Mouse (Mus musculus) A20 (cell line): ENCODE measurements at regions not wholly inside any gene's neighbourhood (a gene's known extent, or its start where the extent isn't known, plus 50 kb on each side); places are given as distances from the start of the nearest gene placed in this dataset.

Experiments
- DNase-seq: peaks from one replicate; pipeline ENCODE4 v3.0.0-alpha.2; 2011; ENCODE audit warnings: low read depth, low spot score

DNA sequence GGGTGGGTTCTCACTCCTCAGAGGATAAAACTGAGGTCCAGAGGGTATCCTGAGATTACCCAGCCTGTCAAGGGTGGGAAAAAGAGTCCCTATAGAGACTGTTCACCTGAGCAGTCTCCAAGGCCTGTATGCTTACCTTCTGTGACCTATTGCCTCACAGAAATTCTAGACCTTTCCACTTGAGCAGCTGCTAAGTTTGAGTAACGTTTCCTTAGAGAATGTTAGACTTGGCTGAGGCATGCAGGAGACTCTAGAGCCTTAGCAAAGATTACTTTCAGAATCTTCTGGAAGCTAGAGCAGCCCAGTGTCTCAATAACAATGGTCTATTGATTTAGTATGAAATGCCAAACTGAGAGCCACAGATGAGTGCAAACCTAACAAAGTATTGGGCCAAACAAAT is 123.1 kb upstream of the Btg1 start:
- no peak for DNase-seq

DNA sequence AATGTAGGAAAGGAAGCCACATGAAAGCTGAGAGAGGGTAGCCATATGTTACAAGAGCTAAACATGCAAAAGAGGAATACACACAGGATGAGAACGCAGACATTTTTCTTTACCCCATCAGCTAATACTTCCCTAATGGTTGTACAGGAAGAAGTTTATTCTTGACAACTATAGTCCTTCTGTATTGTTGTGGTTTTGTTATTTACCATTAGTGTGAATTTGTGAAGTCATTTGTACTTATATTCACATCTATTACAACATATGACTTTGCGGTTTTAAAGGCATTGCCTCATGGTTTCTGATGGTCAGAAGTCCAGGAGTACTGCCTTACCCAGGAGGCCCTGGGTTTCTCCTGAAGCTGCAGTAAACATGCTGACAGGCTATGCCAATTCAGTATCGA is 120.1 kb upstream of the Btg1 start:
- DNase-seq: no peak

DNA sequence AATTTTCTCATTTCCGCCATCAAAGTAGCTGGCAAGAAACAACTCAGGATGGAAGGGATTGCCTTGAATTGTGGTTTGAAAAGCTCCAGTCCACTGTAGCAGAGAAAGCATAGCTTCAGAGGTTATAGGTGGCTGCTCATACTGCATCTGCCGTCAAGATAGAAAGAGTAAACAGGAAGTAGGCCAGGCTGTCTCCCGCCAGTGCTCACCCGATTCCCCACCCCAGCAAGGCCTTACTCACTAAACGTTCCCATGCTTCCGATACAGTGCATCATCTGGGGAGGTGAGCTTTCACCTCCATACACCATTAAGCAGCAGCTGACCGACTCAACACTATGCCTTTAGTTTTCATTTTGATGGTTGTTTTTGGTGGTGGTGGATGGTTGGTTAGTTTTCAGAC is 119.3 kb upstream of the Btg1 start:
- DNase-seq: peak; percentile 7

DNA sequence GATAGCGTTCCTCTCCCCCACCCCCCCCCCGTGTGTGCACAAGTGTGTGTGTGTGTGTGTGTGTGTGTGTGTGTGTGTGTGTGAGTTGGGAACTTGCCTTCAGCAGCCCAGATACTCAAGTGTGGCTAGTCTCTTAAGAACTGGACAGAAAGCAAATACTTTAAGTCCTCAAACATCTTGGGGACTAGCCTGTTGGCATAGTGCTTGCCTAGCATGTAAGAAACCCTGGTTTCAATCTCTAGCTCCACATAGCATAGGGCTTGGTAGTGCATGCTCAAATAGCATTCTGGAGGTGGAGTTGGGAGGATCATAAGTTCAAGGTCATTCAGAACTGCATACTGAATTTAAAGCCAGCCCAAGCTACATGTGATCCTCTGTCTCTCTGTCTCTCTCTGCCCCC is 117.5 kb upstream of the Btg1 start:
- no peak for DNase-seq

DNA sequence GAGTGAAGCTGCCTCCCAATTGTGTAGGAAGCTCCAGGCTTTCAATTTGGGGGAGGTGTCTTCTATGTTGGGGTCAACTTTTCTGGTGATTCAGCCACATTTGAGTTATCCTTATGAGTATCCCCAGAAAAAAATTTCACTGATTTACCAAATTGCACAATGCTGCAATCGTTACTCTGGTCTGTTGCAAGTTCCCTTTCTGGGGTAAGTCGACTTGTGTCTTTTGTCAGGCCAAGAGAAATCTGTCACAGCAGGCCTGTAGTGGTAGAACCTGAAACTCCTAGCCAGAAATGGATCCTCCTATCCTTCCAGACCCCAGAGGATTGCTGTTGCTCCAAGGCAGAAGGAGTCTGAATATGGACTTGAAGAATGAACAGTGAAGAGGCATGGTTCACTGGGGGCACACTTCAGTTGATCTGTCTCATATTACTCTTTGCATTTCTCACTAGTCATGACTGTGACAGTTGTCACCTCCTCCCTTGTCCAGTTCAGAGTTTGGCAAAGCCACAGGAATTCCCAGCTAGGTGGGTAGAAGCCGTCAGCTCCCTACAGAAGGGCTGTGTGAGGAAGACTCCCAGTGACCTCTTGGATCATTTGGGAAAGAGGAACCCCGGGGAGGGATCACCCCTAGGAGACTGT is 114.6 kb upstream of the Btg1 start:
- no peak for DNase-seq

DNA sequence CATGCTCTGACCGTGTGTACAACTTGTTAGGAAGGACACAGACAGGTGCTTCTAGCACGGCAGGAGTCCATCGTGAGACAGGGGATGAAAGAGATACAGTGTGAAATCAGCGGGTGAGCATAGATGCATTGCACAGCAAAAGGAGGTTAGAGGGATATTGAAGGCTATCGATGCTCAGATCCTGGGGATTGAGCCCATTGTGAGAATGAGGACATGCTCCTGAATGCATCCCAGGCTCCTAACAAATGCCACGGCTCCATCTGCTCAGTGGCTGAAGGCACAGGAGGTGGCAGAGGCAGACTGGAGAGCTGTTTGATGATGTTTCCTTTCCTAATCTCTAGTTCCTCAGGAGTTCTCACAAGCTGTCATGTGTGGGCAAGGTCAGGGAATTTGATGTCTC is 114.1 kb upstream of the Btg1 start:
- no peak for DNase-seq

DNA sequence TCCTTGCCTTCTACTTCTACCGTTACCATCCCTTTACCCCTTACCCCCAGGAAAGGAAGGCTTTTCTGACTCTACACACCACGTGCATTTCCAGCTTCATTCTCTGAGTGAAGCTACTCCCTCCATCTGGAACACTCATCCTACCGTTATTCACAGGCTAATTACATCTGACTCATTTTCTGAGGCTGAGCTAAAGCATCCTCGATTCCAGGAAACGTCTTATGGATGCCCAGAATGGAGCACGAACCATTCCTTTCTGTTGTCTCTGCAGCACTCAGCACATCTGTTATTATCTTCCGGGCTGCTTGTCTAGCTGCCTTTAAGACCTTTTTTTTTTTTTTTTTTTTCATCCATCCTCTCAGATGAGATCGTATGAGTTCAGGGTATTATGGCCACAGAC is 112.5 kb upstream of the Btg1 start:
- DNase-seq: no peak

DNA sequence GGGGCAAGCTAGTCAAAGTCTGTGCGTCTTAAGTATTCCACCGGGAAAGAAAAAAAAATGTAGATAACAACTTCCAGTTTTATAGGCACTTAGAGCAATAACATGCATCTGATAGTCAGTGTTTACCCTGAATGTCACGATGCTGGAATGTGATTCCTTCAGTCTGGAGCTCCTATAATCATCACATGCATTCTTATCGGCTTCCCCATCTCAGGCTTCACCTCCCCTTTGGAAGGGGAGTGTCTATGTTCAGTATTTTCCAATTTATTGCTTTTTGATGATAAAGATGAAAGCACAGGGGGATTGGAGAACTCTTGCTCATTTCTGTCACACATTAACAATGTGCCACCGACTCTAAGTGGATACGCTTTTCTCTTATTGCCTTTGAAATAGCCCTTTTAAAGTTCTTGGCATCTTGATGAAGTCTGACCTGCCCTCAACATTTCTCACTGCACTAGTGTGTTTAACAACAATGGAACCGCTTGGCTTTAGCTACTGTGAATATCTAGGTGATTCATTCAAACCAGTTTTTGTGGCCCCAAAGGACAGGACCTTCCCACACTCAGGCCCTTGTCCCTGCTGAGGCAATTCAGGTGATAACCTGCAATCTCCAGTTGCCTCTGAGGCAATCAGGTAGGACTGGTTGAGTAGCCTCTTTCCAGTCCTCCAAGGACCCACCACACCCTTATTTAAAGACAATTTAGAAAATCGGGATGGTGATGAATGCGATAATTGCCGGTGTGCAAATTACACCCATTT is 101.5 kb upstream of the Btg1 start:
- no peak for DNase-seq

DNA sequence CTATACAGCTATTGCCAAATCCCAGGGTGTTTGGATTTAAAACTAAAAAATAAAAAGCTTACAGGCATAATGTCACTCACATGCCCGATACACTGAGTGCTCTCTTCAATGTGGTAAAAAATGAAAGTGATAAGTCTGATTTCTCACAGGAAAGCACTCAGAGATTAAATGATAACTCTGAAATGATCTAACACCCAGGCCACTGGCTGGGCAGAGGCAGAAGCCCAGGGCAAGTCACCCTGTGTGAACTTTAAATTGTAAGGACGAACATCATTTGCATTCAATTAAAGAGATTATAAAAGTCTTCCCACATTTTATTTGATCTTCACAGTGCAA is 100.9 kb upstream of the Btg1 start:
- no peak for DNase-seq

DNA sequence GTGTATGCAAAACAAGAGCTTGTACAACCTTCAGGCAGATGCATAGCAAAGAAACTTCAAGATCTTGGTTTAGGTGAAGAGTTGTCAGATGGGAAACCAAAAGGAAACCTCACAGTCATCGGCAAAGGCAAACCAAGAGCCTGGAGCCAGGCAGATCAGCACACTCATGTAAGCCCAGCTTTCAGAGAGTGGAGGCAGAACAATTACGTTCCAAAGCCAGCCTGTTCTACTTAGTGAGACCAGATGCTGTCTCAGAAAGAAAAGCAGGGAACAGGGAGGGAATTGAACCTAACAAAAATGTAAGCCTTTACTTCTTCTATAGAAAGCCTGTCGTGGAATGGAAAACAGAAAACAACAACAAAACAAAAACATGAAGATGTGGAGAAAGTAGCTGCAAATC is 97.4 kb upstream of the Btg1 start:
- DNase-seq: no peak

DNA sequence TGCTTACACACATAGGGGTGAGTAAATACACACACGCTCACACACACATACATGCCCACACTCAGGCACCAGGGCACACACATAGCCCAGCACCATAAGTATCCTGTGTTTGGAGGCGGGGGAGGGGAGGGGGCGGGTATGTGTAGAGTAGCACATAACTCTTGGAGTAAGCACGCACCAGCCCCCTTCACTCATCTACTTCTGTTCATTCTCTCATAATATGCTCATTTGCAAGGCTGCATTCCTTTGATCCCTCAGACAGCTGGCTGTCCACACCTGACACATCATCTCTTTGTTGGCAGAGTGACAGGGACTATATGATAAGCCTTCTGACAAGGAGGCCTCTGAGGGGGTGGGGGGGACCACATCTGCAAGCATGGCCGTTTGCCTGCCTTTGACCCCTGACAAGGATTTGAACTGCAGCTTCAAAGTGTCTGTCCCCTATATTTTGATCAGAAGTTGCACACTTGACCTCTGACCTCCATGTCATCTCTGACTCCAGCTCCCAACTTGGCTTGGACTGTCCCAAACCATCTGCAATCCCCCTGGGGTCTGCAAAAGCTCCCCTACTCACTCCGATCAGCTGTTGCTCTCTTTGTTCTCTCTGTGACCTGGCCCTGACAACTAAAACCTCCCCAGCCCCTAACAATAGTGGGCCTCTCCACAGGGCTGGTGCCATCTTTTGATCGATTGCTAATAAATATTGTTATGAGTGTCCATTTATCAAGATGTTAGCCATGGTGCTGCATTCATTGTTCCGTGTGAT is 95.6 kb upstream of the Btg1 start:
- no peak for DNase-seq

DNA sequence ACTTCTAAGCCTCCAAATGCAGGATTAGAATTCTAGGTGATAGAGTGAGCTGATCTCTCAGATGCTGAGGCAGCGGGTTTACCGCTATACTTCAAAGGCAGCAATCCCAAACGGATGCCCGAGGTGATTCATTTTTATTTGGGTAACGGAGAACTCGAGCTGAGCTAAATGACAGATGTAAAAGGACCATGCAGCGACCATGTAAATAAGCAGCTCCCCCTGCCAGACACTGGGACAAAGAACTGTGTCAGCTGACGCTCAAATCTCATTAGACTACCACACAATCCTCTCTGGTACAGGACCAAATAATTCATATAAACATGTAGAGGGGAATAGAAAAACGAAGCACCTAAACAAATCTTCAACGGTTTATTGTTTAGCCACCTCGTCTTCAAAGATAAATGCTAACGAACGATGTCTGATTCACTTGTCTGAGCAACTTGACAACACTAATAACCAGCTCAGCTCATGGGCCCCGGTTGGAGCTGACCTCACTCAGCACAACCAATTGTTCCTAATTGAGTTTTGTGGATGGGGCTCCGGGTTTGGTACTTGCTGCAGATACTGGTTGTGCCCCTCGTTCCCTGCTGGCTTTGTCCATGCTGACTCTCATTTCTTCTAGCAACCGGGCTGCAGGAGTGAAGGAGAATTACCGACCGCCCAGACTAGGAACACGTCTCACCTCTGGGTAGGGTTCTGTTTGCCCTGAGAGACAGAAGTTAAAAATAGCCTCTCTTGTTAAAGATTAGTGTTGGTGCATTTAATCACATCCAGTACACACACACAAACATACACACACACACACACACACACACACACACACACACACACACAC is 92.6 kb upstream of the Btg1 start:
- DNase-seq: no peak

DNA sequence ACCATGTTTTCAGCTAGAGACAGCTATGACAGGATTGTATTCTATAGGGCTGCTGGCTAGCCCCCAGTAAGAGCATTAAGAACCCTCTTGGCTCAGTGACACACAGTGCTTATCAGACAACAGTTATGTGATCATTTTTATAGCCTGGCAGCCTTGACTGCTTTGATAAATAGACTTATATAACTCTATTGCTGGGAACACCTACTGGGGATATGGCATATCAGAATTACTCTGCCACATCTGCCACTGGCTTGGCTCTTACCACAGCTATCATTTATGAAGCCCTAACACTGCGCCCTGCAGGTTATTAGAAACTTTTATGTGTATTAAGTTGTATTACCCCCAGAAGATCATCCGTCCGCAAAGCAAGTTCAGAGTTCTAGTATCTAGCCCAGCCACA is 88.9 kb upstream of the Btg1 start:
- DNase-seq: no peak

DNA sequence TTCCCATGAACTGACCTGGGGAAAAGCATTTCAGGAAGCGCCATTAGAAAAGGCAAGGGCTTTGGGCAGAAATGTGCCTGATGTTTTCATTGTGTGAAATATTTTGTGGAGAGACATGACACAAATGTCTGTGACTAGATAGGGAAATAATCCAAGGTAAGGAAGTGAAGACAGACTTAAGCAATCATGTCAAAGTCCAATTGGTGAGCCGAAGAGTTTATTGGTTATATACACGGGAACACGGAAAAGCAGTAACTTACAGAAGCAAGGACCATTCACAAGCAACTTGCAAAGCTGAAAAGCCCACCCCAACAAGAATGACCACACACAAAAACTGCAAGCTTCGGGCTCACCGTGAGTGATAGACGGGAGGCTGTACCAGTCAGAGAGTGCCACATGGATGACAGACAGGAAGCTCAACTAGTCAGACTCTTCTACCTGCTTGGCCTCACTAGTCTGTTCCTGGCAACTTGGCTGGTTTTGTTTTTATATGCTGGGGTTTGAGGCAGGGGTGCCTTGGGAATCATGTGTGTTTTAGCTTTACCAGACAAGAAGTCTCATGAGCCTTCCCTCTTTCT is 82.2 kb upstream of the Btg1 start:
- DNase-seq: no peak

DNA sequence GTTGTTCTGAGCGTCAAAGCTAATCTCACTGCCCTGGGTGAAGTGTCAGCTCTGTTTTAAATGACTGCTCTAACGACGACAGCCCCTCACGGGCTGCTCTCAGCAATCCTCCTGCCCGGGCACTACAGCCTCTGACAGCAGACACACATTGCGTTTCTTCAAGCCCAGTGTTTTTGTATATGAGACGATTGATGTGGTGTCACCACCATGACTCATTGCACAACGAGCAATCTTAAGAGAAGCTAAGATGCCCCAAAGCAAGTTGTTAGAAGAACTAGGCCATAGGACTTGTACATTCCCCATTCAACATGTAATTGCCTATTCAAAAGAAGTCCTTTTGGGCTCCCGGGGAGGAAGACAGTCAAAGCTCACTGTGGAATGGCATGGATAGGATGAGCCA is 81.3 kb upstream of the Btg1 start:
- no peak for DNase-seq

DNA sequence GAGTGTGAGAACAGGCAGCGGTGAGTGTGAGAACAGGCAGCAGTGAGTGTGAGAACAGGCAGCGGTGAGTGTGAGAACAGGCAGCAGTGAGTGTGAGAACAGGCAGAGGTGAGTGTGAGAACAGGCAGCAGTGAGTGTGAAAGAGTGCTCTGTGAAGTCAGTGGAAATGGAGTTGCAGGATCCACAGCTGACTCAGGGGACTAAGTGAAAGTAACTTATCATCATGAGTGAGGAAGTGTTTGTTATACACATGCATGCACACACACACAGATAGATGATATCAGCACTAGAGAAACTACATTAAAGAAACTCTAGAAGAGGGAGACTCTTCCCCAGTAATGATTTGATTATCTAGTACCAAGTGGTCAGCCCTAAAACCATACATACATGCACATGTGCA is 76.0 kb upstream of the Btg1 start:
- DNase-seq: no peak

DNA sequence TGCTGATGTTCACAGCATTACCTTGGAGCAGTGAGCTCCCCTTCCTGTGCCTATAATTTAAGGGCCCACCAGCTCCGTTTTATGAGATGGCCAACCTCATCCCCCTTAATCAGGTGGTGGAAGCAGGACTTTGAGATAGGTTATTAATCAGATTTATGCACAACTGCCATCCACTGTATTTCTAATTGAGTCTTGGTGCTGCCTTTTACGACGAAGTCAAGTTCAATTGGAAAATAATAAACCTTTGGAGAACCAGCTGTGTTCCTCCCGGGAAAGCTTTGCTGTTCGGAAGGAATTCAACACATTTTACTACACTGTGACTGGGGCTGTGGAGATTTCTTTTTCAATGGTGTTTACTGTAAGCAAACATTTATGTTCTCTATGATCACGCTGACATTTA is 71.5 kb upstream of the Btg1 start:
- DNase-seq: no peak

DNA sequence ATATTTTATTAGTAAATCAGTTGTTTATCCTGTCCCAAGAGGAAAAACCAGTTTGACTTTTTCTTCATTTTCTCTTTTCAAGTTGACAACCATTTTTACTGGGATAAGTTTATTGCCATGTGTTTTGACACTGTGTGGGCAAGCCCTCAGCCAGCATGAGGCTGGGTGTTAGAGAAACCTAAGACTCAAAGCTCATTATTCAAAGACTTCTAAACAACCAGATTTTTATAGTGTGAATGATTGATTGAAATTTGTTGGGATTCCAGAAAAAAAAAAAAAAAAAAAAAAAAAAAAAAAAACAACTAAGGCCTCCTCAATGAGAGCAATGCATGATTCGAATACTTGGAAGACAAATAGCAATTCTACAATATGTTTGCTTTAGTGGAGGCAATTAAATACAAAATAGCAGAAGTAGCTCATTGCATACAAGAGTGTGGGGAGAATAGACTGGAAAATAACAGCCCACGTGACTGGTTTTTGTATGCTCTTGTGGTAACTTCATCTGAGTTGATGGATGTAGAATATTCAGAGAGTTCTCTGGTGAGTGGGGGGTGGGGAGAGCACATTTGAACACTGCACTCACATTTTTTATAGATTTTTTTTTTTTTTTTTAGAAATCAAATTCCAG is 70.9 kb upstream of the Btg1 start:
- DNase-seq: no peak

DNA sequence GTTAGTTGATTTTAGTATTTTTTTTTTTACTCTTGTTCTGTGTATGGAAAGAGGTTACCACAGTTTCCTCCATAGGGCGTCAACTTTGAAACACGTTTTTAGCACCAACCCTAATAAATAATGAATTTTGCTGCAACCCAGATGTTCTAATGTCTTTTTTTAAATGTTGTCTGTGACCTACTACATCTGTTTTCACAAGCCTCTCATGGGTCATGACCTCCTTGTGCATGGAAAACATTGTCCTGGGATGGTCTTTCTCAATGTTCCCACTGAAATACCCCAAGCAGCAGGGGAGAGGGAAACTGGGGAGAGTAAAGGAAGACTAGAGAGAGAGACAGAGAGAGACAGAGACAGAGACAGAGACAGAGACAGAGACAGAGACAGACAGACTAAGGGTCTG is 67.2 kb upstream of the Btg1 start:
- no peak for DNase-seq

DNA sequence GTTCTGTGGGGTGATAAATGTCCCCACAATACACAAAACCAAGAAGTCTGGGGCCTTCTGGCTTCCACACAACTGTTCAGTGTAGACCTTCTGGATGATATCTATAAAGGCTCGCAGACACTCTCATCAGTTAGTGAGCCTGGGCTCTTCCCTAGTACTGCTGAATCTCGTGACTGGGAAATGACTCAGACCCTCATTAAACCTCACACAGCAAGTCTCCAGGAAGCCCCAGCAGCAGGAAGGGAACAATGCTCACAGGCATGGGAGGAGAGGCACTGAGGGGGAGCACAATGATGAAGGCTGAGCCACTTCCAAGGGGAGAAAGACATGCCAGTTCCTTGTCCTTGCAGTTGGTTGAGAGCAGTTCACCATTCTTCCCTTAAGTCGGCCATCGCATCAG is 66.5 kb upstream of the Btg1 start:
- no peak for DNase-seq

DNA sequence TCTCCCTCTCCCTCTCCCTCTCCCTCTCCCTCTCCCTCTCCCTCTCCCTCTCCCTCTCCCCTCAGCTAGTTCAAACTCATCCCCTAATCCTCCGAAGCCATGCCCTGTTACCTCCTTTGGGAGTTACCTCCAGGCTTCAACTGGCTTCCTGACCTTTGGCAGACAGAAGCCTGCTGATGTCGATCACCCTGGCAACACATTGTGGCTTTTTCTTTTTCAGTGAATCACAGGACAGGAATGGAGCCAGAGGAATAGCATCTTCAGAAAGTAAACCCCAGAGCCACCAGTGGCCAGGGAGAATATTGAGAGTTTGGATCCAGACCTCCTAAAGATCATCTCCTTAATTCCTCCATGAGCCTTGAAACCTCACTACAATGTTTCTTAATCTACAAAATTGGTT is 59.5 kb upstream of the Btg1 start:
- DNase-seq: no peak
